Mouse (Mus musculus) heart, embryonic 16.5 days (tissue): Measurements from ENCODE around the gene Fbxl12. TPM values are rescaled to one million over a fixed set of nuclear protein-coding genes. Genes with fewer than 3 reads are reported as not detected.
A peak's percentile ranks its signal among the peaks of the same experiment; 100 is the strongest.
"Not testable (repeated sequence)": the region's sequence is repeated elsewhere in the genome, so short reads cannot be mapped to it uniquely, and the experiment has no call there.

Experiments used
- ATAC-seq: fragments of 200-750 bp; cut with Nextera tagmentation; replicated peaks from 2 replicates; pipeline ENCODE4 v1.8.0; 2017; ENCODE audit warnings: moderate number of reproducible peaks; ENCODE audit not compliant: insufficient read depth, low FRiP score; ENCODE audit errors: extremely low read depth
- H3K27ac ChIP-seq: fragments of 300-500 bp; sonication (generic); 2 replicates; pipeline ENCODE4 v1.5.1; 2014; ENCODE audit warnings: mild to moderate bottlenecking, low read length, control low read depth, moderate library complexity
- H3K27me3 ChIP-seq: fragments of 300-500 bp; sonication (generic); 2 replicates; pipeline ENCODE4 v1.6.1; 2014; ENCODE audit warnings: low read length, mixed read lengths; ENCODE audit not compliant: control insufficient read depth, insufficient read depth
- H3K36me3 ChIP-seq: fragments of 300-500 bp; sonication (generic); 2 replicates; pipeline ENCODE4 v1.6.1; 2014; ENCODE audit not compliant: control insufficient read depth, insufficient read depth
- H3K4me1 ChIP-seq: fragments of 300-500 bp; sonication (generic); 2 replicates; pipeline ENCODE4 v1.6.1; 2014; ENCODE audit warnings: low read length, mixed read lengths; ENCODE audit not compliant: control insufficient read depth, insufficient read depth
- H3K4me2 ChIP-seq: fragments of 300-500 bp; sonication (generic); 2 replicates; pipeline ENCODE4 v1.6.1; 2014; ENCODE audit warnings: low read depth, mild to moderate bottlenecking, control low read depth, low read length
- H3K4me3 ChIP-seq: fragments of 300-500 bp; sonication (generic); 2 replicates; pipeline ENCODE4 v1.5.1; 2014; ENCODE audit warnings: mild to moderate bottlenecking, control low read depth, low read length
- H3K9ac ChIP-seq: fragments of 300-500 bp; sonication (generic); 2 replicates; pipeline ENCODE4 v1.6.1; 2014; ENCODE audit warnings: low read length, control low read depth
- H3K9me3 ChIP-seq: fragments of 300-500 bp; sonication (generic); replicated peaks from 2 replicates; pipeline ENCODE4 v1.6.1; 2016; ENCODE audit warnings: low read length; ENCODE audit not compliant: control insufficient read depth
- WGBS: fragments of 180-500 bp; shearing (Covaris S2); extraction: QIAGEN DNeasy Blood & Tissue Kit; methylation state at CpG from one replicate; pipeline ENCODE4 v1.1.7; 2014; 5-methylcytosine and 5-hydroxymethylcytosine counted together
- polyA plus RNA-seq: library from polyadenylated mRNA; unstranded; fragments of >200 nt; fragmentation: Nextera tagmentation; extraction: Ambion mirVana; gene quantifications from 2 replicates; pipeline ENCODE4 v1.2.1, GENCODE M21; 2015

The Fbxl12 gene
- polyA plus RNA-seq = 19.4 and 21.6 TPM in 2 replicates

DNA sequence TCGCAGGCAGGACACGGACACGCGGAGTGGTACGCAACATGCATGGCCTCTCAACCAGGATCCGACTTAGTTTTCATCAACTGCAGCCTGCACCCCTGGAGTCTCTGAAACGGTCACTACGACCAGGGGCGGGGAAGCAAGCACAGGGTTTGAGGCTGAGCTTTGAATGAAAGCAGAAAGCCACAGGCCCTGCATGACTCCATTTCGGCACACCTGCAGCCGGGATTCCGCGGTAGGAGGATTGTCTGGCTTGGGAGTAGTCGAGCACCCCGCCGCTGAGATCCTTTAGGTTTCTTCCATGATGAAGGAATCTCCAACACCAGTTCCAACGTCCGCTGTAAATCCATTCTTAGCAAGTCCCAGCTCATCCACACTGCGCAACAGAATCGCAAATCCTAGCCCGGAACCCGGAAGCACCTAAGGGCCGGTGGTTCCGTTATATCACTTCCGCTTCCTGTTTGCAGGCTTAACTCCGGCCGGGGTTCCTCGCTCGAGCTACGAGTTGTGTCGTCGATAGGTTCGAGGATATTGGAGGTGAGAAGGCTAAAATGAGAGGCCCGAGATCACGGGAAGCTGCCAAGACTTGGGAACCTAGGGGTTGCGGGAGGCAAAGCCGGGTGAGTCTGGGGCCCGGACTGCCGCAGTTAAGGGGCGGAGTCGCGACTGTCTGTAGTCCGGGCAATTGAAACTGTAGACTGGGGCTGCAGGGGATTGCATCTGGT lies at the start of gene Fbxl12:
Gene Fbxl12 (minus strand): TSS at position 408 of the 722 bp plus-strand sequence.
- H3K9ac ChIP-seq = peak within 1 kb of the TSS; percentile 82
- peaks cover 18% of the 10 kb centered on the region for H3K4me1 ChIP-seq
- peak within 1 kb of the TSS; percentile 99 for H3K4me2 ChIP-seq
- H3K9me3 ChIP-seq = no peaks in the 10 kb centered on the region
- ATAC-seq = no peak
- peaks cover 5% of the 10 kb centered on the region; the same call in 1 of the 2 replicates for H3K36me3 ChIP-seq
- no peaks in the 10 kb centered on the region for H3K27me3 ChIP-seq
- under 1% methylated on average over 43 of the region's 43 CpGs for WGBS
- H3K4me3 ChIP-seq = peak within 1 kb of the TSS; percentile 86
- H3K27ac ChIP-seq = peak within 1 kb of the TSS; percentile 97

DNA sequence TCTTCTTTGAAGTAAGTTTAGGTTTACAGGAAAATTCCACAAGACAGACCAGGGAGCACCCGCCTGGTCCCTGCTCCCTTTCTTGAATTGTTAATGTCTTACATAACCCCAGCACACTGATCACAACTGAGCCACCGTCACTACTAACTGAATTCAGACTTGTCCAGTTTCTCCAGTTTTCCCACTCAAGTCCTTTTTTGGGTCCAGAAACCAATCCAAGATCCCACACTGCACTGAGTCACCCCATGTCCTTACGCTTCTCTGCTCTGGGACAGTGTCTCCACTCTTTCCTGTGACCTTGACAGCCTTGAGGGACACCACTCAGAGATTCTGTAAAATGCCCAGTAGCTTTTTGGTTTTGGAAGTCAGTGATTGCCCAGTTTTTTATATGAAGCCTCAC lies 48.3 kb upstream of the Fbxl12 start:
- Histone ChIP-seq H3K4me1 (peaks cover 13% of the 10 kb centered on the region), H3K4me2 (no peak overlapping the region), H3K36me3 (no peaks in the 10 kb centered on the region), H3K9ac (no peak overlapping the region), H3K27ac (no peak overlapping the region), H3K27me3 (peaks cover 18% of the 10 kb centered on the region), H3K9me3 (no peaks in the 10 kb centered on the region), H3K4me3 (no peak overlapping the region)
- no peak for ATAC-seq
- 82% methylated on average over 3 of the region's 3 CpGs for WGBS

DNA sequence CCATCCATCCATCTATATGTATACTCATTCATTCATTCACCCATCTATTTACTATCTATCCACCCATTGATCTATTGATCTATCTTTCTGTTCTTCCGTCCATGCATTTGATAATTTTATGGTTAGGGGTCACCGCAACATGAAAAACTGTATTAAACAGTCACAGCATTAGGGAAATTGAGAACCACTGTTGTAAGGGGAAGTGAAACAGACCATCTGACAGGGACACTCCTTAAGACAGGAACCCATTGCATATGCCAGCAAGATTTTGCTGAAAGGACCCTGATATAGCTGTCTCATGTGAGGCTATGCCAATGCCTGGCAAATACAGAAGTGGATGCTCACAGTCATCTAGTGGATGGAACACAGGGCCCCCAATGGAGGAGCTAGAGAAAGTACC lies 45.9 kb upstream of the Fbxl12 start:
- peaks cover 13% of the 10 kb centered on the region for H3K27me3 ChIP-seq
- H3K9ac ChIP-seq, H3K4me3 ChIP-seq, H3K4me2 ChIP-seq, ATAC-seq, H3K9me3 ChIP-seq, H3K36me3 ChIP-seq, H3K27ac ChIP-seq: not testable (repeated sequence)
- peaks cover 13% of the 10 kb centered on the region for H3K4me1 ChIP-seq
- 80% methylated on average over 2 of the region's 2 CpGs for WGBS

DNA sequence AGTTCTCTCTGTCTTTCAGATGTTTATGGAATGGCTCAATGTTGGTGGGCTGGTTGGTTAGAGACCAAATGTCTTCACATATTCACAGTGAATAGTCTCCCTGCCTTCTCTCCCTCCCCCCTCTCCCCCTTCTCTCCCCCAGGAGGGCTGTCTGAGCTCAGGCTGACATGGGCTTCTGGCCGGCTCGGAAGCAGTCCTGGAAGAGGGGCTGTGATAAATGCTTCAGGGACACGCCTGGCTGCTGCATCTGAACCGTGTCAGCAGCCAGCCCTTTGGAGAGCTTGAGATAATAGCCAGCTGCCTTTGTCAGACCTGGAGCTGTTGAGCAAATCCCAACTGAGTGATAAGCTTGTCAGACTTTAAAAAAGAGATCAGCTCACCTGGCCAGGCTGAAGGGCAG lies 45.3 kb upstream of the Fbxl12 start:
- no peak overlapping the region; the same call in 1 of the 2 replicates for H3K9ac ChIP-seq
- no peak overlapping the region for H3K4me2 ChIP-seq
- H3K27me3 ChIP-seq = peaks cover 7% of the 10 kb centered on the region
- ATAC-seq = peak; percentile 37; the same call in 1 of the 2 replicates
- no peaks in the 10 kb centered on the region for H3K36me3 ChIP-seq
- 2% methylated on average over 4 of the region's 4 CpGs for WGBS
- H3K9me3 ChIP-seq = no peaks in the 10 kb centered on the region
- peaks cover 11% of the 10 kb centered on the region for H3K4me1 ChIP-seq
- no peak overlapping the region for H3K27ac ChIP-seq
- H3K4me3 ChIP-seq = no peak overlapping the region

DNA sequence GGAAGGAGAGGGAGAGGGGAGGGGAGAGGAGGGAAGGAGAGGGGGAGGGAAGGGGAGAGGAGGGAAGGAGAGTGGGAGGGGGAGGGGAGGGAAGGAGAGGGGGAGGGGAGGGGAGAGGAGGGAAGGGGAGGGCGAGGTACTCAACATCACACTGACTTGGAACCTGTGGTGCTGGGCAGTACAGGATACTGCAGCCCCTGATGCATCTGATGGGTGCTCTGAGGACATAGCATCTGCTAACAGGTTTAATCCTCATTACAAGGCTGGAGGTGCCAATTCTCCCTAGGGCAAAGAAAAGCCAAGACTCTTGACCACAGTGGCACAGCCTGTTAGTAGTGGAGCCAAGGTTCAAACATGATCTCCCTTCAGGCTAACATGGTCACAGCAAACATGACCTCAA lies 44.8 kb upstream of the Fbxl12 start:
- no peak for ATAC-seq

DNA sequence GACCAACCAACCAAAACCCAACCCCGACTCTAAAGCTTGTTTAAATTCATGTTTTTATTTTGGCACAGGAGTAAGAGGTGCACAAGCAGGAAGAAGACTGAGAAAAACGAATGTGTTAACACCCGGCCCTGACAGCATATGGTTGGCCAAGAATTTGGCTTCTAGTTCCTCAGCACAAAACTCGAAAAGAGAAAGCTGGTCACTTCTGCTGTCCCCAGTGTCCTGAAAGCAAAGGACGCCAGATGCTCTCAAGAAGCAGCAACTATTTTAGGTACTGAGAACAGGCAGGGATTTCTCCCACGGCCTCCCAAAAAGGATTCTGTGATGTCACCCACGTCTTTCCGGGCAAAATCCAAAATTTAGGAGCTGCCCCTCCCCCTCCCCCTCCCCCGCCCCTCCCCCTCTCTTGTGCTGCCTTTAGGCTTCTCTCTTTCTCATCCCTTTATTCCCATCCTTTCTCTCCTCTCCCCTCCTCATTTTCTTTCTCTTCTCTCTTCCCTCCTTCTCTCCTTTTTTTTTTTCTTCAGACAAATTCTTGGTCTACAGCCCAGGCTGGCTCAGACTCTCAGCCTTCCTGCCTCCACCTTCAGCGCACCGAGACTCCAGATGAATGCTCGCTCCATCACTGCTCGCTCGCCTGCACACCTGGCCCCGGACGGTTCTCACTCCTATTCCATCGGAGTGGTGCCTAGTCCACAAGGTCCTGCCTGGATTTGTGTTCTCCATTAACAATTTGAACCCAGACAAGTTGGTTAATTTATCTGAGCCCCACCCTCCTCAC lies 40.7 kb upstream of the Fbxl12 start:
- H3K36me3 ChIP-seq = no peaks in the 10 kb centered on the region
- no peak overlapping the region for H3K9ac ChIP-seq
- H3K9me3 ChIP-seq = no peaks in the 10 kb centered on the region
- H3K4me2 ChIP-seq = no peak overlapping the region
- H3K27ac ChIP-seq = no peak overlapping the region
- no peaks in the 10 kb centered on the region for H3K27me3 ChIP-seq
- no peak overlapping the region for H3K4me3 ChIP-seq
- no peak for ATAC-seq
- WGBS = 47% methylated on average over 16 of the region's 17 CpGs
- H3K4me1 ChIP-seq = peaks cover 8% of the 10 kb centered on the region

More for the DNA sequence above, 44.8 kb upstream of the Fbxl12 start:
- Histone ChIP-seq H3K9me3 (no peaks in the 10 kb centered on the region), H3K4me3 (no peak overlapping the region), H3K9ac (no peak overlapping the region), H3K4me1 (peaks cover 8% of the 10 kb centered on the region), H3K27me3 (peaks cover 6% of the 10 kb centered on the region), H3K27ac (no peak overlapping the region), H3K4me2 (no peak overlapping the region), H3K36me3 (no peaks in the 10 kb centered on the region)
- WGBS = 46% methylated on average over 1 of the region's 1 CpGs

DNA sequence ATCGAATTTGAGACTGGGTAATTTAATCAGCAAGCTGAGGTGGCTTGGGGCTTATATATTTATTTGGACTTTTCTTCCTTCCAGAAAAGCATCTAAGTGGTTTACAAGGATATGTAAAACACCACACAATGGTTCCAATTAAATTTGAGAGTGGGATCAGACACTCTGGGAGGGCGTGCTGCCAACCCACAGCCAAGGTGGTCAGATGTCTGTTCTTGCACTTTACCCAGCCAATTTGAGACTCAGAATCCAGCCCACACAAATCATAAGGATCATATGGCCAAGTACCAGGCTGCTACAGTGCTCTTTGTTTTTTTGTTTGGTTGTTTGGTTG lies 37.8 kb upstream of the Fbxl12 start:
- Histone ChIP-seq H3K9ac (no peak overlapping the region), H3K4me2 (no peak overlapping the region)

DNA sequence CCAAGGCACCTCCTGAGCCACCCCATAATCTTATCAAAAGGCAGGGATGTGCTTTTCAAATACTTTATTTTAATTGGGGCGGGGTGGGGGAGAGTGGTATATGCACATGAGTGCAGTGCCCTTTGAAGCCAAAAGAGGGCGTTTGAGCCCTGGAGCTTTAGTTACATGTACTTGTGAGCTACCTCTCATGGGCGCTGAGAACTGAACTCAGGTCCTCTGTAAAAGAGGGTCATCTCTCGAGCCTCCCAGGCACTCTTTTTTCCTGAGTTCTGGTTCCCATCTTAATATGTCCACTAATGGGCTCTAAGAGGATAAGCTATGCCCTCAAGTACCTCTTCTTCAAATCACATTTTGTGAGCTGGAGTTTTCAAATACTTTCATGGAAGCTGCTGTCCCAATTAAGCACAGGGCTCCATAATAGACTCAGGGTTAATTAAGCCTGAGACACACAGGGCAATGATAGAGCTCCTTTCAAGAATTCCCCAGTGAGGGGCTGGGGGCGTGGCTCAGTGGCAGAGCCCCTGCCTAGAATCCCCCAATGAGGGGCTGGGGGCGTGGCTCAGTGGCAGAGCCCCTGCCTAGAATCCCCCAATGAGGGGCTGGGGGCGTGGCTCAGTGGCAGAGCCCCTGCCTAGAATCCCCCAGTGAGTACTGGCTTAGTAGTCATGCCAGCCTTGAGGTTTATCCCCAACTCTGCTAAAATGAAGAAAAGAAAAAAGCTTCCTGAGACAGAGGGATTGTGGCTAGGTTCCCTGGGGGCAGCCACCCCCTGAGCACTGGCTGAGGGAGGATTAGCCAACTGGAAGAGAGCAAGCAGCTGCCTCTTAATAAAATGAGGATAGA lies 37.2 kb upstream of the Fbxl12 start:
- Histone ChIP-seq H3K27ac (no peak overlapping the region), H3K36me3 (no peaks in the 10 kb centered on the region), H3K27me3 (no peaks in the 10 kb centered on the region), H3K4me1 (no peaks in the 10 kb centered on the region), H3K4me3 (no peak overlapping the region), H3K9ac (no peak overlapping the region), H3K9me3 (no peaks in the 10 kb centered on the region), H3K4me2 (no peak overlapping the region)
- no peak for ATAC-seq
- WGBS = 42% methylated on average over 7 of the region's 7 CpGs

More for the DNA sequence above, 37.8 kb upstream of the Fbxl12 start:
- H3K27ac ChIP-seq = no peak overlapping the region
- no peaks in the 10 kb centered on the region for H3K36me3 ChIP-seq
- H3K4me1 ChIP-seq = no peaks in the 10 kb centered on the region
- no peak overlapping the region for H3K4me3 ChIP-seq
- H3K27me3 ChIP-seq = no peaks in the 10 kb centered on the region
- WGBS = 58% methylated on average over 2 of the region's 2 CpGs
- H3K9me3 ChIP-seq = no peaks in the 10 kb centered on the region
- no peak for ATAC-seq
